Mouse (Mus musculus): ENCODE data around the gene Llgl2. TPM values are rescaled to one million over a fixed set of nuclear protein-coding genes. Genes with fewer than 3 reads are reported as not detected.

Gene Llgl2
- polyA plus RNA-seq, 1 experiment from 2014 or later, result 18.7 TPM

- Histone ChIP-seq H3K36me3 (ENCODE audit: control insufficient read depth, insufficient read depth, low read length) (no peaks in the 10 kb centered on the region), H3K4me2 (no peak overlapping the region), H3K9me3 (ENCODE audit: control insufficient read depth, low read length) (no peaks in the 10 kb centered on the region), H3K27ac (ENCODE audit: low read depth, low read length) (no peak overlapping the region), H3K4me1 (replicated peaks; ENCODE audit: control insufficient read depth, insufficient read depth, low read length) (no peaks in the 10 kb centered on the region), H3K4me3 (ENCODE audit: low read depth, low read length) (no peak overlapping the region), H3K27me3 (replicated peaks; ENCODE audit: control insufficient read depth, insufficient read depth, low read length) (peaks cover 12% of the 10 kb centered on the region), H3K9ac (ENCODE audit: low read depth, low read length) (no peak overlapping the region)
- 62% methylated on average over 11 of the region's 11 CpGs for WGBS
- no peak for ATAC-seq (replicated peaks; ENCODE audit: low FRiP score)
- no peak for DNase-seq (ENCODE audit: low spot score)
Observed at GRCm38 (mm10) chr11:115885281-115885680, 61.4 kb downstream of the Llgl2 start.

GRCm38 (mm10) chr11:115886446-115886845 is 62.6 kb downstream of the Llgl2 start:
- H3K9ac ChIP-seq (ENCODE audit: low read depth, low read length), result no peak overlapping the region
- H3K4me1 ChIP-seq (replicated peaks; ENCODE audit: control insufficient read depth, insufficient read depth, low read length), result no peaks in the 10 kb centered on the region; the same call in 1 of the 2 replicates
- H3K4me3 ChIP-seq (ENCODE audit: low read depth, low read length), result no peak overlapping the region
- H3K27ac ChIP-seq (ENCODE audit: low read depth, low read length), result no peak overlapping the region
- 84% methylated on average over 11 of the region's 11 CpGs for WGBS
- peaks cover 12% of the 10 kb centered on the region for H3K27me3 ChIP-seq (replicated peaks; ENCODE audit: control insufficient read depth, insufficient read depth, low read length)
- no peak overlapping the region for H3K4me2 ChIP-seq
- H3K36me3 ChIP-seq (ENCODE audit: control insufficient read depth, insufficient read depth, low read length), result no peaks in the 10 kb centered on the region
- no peak for ATAC-seq (replicated peaks; ENCODE audit: low FRiP score)
- no peak for DNase-seq (ENCODE audit: low spot score)
- no peaks in the 10 kb centered on the region for H3K9me3 ChIP-seq (ENCODE audit: control insufficient read depth, low read length)

GRCm38 (mm10) chr11:115888020-115888419 is 64.2 kb downstream of the Llgl2 start:
- Histone ChIP-seq H3K4me2 (no peak overlapping the region), H3K9me3 (ENCODE audit: control insufficient read depth, low read length) (no peaks in the 10 kb centered on the region), H3K9ac (ENCODE audit: low read depth, low read length) (no peak overlapping the region), H3K27me3 (replicated peaks; ENCODE audit: control insufficient read depth, insufficient read depth, low read length) (peaks cover 9% of the 10 kb centered on the region), H3K27ac (ENCODE audit: low read depth, low read length) (no peak overlapping the region), H3K4me1 (replicated peaks; ENCODE audit: control insufficient read depth, insufficient read depth, low read length) (no peaks in the 10 kb centered on the region; the same call in 1 of the 2 replicates), H3K36me3 (ENCODE audit: control insufficient read depth, insufficient read depth, low read length) (0 out of 2 replicates have a peak, but pooled peaks cover under 1% of the 10 kb centered on the region), H3K4me3 (ENCODE audit: low read depth, low read length) (no peak overlapping the region)
- DNase-seq (ENCODE audit: low spot score) (no peak), ATAC-seq (replicated peaks; ENCODE audit: low FRiP score) (no peak)
- 83% methylated on average over 5 of the region's 5 CpGs for whole genome bisulfite sequencing

GRCm38 (mm10) chr11:115889159-115889558 is 65.3 kb downstream of the Llgl2 start:
- no peak for DNase-seq (ENCODE audit: low spot score)
- WGBS, result 74% methylated on average over 6 of the region's 6 CpGs
- H3K27ac ChIP-seq (ENCODE audit: low read depth, low read length), result no peak overlapping the region

GRCm38 (mm10) chr11:115892213-115892612 is 68.4 kb downstream of the Llgl2 start:
- WGBS, result 59% methylated on average over 6 of the region's 6 CpGs
- ATAC-seq (replicated peaks; ENCODE audit: low FRiP score) (no peak), DNase-seq (ENCODE audit: low spot score) (no peak)
- Histone ChIP-seq H3K9me3 (ENCODE audit: control insufficient read depth, low read length) (no peaks in the 10 kb centered on the region), H3K27ac (ENCODE audit: low read depth, low read length) (no peak overlapping the region; the same call in 1 of the 2 replicates), H3K4me2 (no peak overlapping the region), H3K9ac (ENCODE audit: low read depth, low read length) (no peak overlapping the region), H3K27me3 (replicated peaks; ENCODE audit: control insufficient read depth, insufficient read depth, low read length) (no peaks in the 10 kb centered on the region), H3K36me3 (ENCODE audit: control insufficient read depth, insufficient read depth, low read length) (peaks cover 4% of the 10 kb centered on the region; the same call in 1 of the 2 replicates), H3K4me3 (ENCODE audit: low read depth, low read length) (no peak overlapping the region), H3K4me1 (replicated peaks; ENCODE audit: control insufficient read depth, insufficient read depth, low read length) (no peaks in the 10 kb centered on the region; the same call in 1 of the 2 replicates)

More at GRCm38 (mm10) chr11:115889159-115889558, 65.3 kb downstream of the Llgl2 start:
- ATAC-seq (replicated peaks; ENCODE audit: low FRiP score), result no peak
- Histone ChIP-seq H3K36me3 (ENCODE audit: control insufficient read depth, insufficient read depth, low read length) (peaks cover 2% of the 10 kb centered on the region; the same call in 1 of the 2 replicates), H3K9me3 (ENCODE audit: control insufficient read depth, low read length) (no peaks in the 10 kb centered on the region), H3K4me1 (replicated peaks; ENCODE audit: control insufficient read depth, insufficient read depth, low read length) (no peaks in the 10 kb centered on the region; the same call in 1 of the 2 replicates), H3K4me3 (ENCODE audit: low read depth, low read length) (no peak overlapping the region), H3K9ac (ENCODE audit: low read depth, low read length) (no peak overlapping the region), H3K4me2 (no peak overlapping the region), H3K27me3 (replicated peaks; ENCODE audit: control insufficient read depth, insufficient read depth, low read length) (no peaks in the 10 kb centered on the region; the same call in none of the 2 replicates)

- no peak overlapping the region for H3K4me2 ChIP-seq
- H3K36me3 ChIP-seq (ENCODE audit: control insufficient read depth, insufficient read depth, low read length), result peaks cover 4% of the 10 kb centered on the region; the same call in 1 of the 2 replicates
- 90% methylated on average over 9 of the region's 9 CpGs for WGBS
- H3K27me3 ChIP-seq (replicated peaks; ENCODE audit: control insufficient read depth, insufficient read depth, low read length), result no peaks in the 10 kb centered on the region
- no peak overlapping the region for H3K4me3 ChIP-seq (ENCODE audit: low read depth, low read length)
- no peaks in the 10 kb centered on the region for H3K9me3 ChIP-seq (ENCODE audit: control insufficient read depth, low read length)
- H3K4me1 ChIP-seq (replicated peaks; ENCODE audit: control insufficient read depth, insufficient read depth, low read length), result no peaks in the 10 kb centered on the region; the same call in none of the 2 replicates
- ATAC-seq (replicated peaks; ENCODE audit: low FRiP score) (no peak), DNase-seq (ENCODE audit: low spot score) (no peak)
- H3K27ac ChIP-seq (ENCODE audit: low read depth, low read length), result no peak overlapping the region
- H3K9ac ChIP-seq (ENCODE audit: low read depth, low read length), result no peak overlapping the region
Observed at GRCm38 (mm10) chr11:115893071-115893470, 69.2 kb downstream of the Llgl2 start.

GRCm38 (mm10) chr11:115894755-115895520 is 71.1 kb downstream of the Llgl2 start:
- H3K36me3 ChIP-seq (ENCODE audit: control insufficient read depth, insufficient read depth, low read length), result peaks cover 4% of the 10 kb centered on the region; the same call in 1 of the 2 replicates
- H3K27ac ChIP-seq (ENCODE audit: low read depth, low read length), result no peak overlapping the region
- H3K9ac ChIP-seq (ENCODE audit: low read depth, low read length), result no peak overlapping the region
- no peak overlapping the region for H3K4me3 ChIP-seq (ENCODE audit: low read depth, low read length)
- H3K27me3 ChIP-seq (replicated peaks; ENCODE audit: control insufficient read depth, insufficient read depth, low read length), result no peaks in the 10 kb centered on the region
- 68% methylated on average over 14 of the region's 14 CpGs for whole genome bisulfite sequencing
- no peaks in the 10 kb centered on the region for H3K9me3 ChIP-seq (ENCODE audit: control insufficient read depth, low read length)
- ATAC-seq (replicated peaks; ENCODE audit: low FRiP score) (no peak), DNase-seq (ENCODE audit: low spot score) (no peak)
- H3K4me2 ChIP-seq, result no peak overlapping the region
- peaks cover 17% of the 10 kb centered on the region for H3K4me1 ChIP-seq (replicated peaks; ENCODE audit: control insufficient read depth, insufficient read depth, low read length)

- 66% methylated on average over 7 of the region's 7 CpGs for WGBS
- peak overlapping the region; percentile 40 for H3K4me2 ChIP-seq
- H3K27ac ChIP-seq (ENCODE audit: low read depth, low read length), result peak overlapping the region; percentile 100
- DNase-seq (ENCODE audit: low spot score) (no peak), ATAC-seq (replicated peaks; ENCODE audit: low FRiP score) (no peak)
- peaks cover 2% of the 10 kb centered on the region; the same call in 1 of the 2 replicates for H3K36me3 ChIP-seq (ENCODE audit: control insufficient read depth, insufficient read depth, low read length)
- H3K27me3 ChIP-seq (replicated peaks; ENCODE audit: control insufficient read depth, insufficient read depth, low read length), result no peaks in the 10 kb centered on the region
- H3K4me3 ChIP-seq (ENCODE audit: low read depth, low read length), result no peak overlapping the region
- H3K9ac ChIP-seq (ENCODE audit: low read depth, low read length), result peak overlapping the region; percentile 50
- peaks cover 49% of the 10 kb centered on the region for H3K4me1 ChIP-seq (replicated peaks; ENCODE audit: control insufficient read depth, insufficient read depth, low read length)
- H3K9me3 ChIP-seq (ENCODE audit: control insufficient read depth, low read length), result no peaks in the 10 kb centered on the region
Observed at GRCm38 (mm10) chr11:115898446-115898845, 74.6 kb downstream of the Llgl2 start.
